Mouse (Mus musculus): ENCODE measurements at regions not wholly inside any gene's neighbourhood (a gene's known extent, or its start where the extent isn't known, plus 50 kb on each side); places are given as distances from the start of the nearest gene placed in this dataset.

- peak; percentile 76 to 77 for DNase-seq (ENCODE audit: low spot score in 2 of 2)
These were observed 124.7 kb upstream of the Tank start for GRCm38 (mm10) chr2:61453490-61454281.

- DNase-seq (ENCODE audit: low spot score in 2 of 2), result no peak
These were observed 125.8 kb upstream of the Tank start for GRCm38 (mm10) chr2:61452581-61452980.

GRCm38 (mm10) chr2:61450731-61451130 is 127.7 kb upstream of the Tank start:
- no peak for DNase-seq (ENCODE audit: low spot score in 2 of 2)

DNA sequence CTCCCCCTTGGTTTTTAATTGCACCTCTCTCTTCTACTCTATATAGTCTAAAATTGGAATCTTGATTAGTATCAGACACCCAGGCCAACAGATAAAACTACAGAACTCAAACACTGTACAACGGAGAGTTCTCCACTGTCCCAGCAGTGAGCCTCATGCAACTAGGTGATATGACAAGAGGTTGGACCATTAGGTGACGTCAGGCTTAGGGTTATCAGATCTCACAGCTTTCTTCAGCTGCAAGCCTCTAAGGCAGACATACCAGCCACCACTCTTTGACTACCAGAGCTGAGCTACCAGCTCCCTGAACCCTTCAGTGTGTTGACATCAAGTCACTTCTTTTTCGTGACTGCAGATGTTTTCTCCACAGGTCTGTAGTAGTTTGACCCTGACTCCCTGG is 141.8 kb upstream of the Tank start:
- DNase-seq (ENCODE audit: low spot score in 2 of 2), result no peak

DNA sequence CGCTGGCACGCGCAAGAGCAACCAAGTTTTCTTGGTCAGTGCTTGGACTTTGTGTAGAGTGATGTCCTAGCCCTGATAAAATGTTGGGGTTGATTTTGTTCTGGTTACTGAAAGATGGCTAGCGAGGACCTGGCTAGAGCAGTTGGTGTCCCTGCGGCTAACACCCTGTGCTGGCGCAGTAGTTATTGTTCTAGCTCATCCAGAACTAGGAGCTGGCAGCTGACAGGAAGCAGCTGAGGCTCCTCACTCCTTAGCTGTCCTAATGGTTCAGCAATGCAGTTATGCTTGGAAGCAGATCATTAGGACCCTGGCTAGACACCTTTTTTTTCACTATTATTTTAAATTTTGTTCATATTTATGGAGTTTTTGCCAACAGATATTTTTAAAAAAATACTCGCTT is 170.5 kb upstream of the Tank start:
- peak; percentile 39 to 42 for DNase-seq (ENCODE audit: low spot score in 2 of 2)

- DNase-seq (ENCODE audit: low spot score in 2 of 2), result no peak
These were observed 172.2 kb upstream of the Tank start for GRCm38 (mm10) chr2:61406104-61406751.

GRCm38 (mm10) chr2:61405261-61405660 is 173.1 kb upstream of the Tank start:
- no peak for DNase-seq (ENCODE audit: low spot score in 2 of 2)

DNA sequence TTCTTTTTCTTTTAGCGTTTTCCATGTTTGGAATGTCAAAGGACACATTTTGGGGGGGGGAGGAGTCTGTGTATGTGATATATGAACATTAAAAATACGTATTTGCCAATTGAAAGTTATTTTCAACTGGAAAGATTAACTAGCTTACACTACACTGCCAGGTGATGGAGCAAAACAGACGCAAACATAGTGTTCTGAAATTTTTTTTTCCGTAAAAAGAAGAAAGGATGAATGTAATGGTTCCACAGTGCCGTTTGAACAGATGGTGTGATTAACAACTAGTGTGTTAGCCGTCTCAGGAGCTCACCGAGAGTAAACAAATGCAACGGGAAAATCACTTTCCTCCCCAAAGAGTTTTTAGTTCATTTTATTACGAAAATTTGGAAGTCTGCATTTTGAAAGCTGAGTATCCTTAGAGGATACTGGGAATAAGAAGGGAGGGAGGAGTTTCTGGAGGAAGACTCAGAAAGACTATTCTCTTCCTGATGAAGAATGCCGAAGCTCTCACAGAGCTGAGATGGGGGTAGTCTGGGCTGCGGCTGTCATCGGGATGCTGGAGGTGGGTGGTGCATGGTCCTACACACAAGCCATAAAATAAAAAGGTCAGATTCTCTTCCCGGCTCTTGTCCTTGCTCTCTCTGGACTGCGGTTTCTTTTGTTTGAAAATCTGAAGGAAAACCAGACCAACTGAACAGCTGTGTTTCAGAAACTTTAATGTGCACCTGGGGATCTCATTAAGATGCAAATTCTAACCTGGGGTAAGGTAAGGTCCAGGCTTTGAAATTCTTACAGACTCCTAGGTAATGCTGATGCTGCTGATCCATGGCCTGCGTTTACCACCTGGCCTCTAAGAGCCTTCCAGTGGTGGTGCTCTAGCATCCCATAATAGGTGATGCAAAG is 175.5 kb upstream of the Tank start:
- DNase-seq (ENCODE audit: low spot score in 2 of 2), result peak in 1 of 2 experiments; percentile 12

GRCm38 (mm10) chr2:61401636-61402587 is 176.5 kb upstream of the Tank start:
- DNase-seq (ENCODE audit: low spot score in 2 of 2), result peak; percentile 73 to 74

- peak in 1 of 2 experiments; percentile 21 for DNase-seq (ENCODE audit: low spot score in 2 of 2)
These were observed 179.8 kb upstream of the Tank start for GRCm38 (mm10) chr2:61398633-61399032.

- DNase-seq (ENCODE audit: low spot score in 2 of 2), result no peak
These were observed 188.8 kb upstream of the Tank start for GRCm38 (mm10) chr2:61389622-61390021.

GRCm38 (mm10) chr2:61389207-61389606 is 189.2 kb upstream of the Tank start:
- DNase-seq (ENCODE audit: low spot score in 2 of 2), result no peak

GRCm38 (mm10) chr2:61387561-61387960 is 190.8 kb upstream of the Tank start:
- no peak for DNase-seq (ENCODE audit: low spot score in 2 of 2)

- no peak for DNase-seq (ENCODE audit: low spot score in 2 of 2)
These were observed 191.4 kb upstream of the Tank start for GRCm38 (mm10) chr2:61386966-61387365.

DNA sequence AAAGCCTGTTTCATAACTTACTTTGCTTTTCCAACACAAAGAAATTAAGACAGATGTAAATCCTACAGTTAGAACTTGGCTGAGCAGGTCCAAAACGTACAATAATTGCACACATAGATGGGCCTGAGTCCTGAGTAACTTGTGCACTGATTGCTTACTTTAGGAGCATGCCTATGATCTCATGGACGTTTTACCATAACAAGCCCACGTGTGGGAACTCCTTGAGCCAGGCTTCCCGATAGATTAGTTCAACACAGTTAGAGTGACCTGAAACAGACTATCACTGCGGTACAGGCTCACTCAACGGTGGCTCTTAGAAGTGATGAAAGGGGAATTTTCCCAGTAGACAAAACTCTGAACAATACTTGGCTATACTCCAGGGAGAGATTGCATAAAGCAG is 193.9 kb upstream of the Tank start:
- no peak for DNase-seq (ENCODE audit: low spot score in 2 of 2)

DNA sequence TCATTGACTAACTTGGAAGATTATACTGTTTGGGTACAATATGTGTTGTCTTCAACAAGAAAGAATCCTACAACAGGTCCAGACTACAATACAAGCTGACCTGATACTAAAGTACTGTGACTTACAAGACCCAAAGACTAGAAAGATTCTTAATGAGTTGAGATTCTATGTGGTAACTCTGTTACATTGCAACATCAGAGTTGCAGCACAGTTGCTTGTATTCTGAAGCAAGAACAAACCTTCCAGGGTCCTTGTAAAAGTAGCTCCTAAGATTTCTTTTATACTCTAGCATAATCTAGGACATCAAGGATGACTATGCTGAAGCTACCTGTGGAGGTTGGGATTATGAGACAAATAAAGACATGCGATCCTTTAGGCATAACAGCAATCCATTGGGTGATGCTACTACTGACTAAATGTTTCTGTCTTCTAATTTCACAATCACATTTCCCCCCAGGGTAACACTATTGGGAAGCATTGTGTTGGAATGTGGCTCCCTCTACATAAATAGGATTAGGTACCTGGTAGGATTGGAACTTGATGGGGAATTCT is 194.6 kb upstream of the Tank start:
- DNase-seq (ENCODE audit: low spot score in 2 of 2), result no peak

- DNase-seq (ENCODE audit: low spot score in 2 of 2), result no peak
These were observed 199.3 kb upstream of the Tank start for GRCm38 (mm10) chr2:61379076-61379475.

DNA sequence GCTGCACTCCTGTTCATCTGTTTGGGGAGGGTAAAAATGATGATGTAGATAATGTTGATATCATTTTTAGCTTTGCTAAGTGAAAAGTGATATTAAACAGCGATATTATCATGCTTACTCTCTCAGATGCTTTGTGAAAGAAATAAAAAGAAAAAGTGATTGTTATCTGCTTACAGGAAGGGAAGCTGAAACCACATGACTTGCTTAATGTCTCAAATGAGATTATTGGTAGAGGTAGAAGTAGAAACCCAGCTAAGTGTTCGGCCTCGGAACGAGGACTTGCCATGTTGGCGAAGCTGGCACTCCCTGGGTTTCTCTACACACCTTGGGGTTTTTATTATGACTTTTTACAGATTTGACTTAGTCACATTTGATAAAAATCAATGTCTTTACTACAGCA is 200.1 kb upstream of the Tank start:
- no peak for DNase-seq (ENCODE audit: low spot score in 2 of 2)

DNA sequence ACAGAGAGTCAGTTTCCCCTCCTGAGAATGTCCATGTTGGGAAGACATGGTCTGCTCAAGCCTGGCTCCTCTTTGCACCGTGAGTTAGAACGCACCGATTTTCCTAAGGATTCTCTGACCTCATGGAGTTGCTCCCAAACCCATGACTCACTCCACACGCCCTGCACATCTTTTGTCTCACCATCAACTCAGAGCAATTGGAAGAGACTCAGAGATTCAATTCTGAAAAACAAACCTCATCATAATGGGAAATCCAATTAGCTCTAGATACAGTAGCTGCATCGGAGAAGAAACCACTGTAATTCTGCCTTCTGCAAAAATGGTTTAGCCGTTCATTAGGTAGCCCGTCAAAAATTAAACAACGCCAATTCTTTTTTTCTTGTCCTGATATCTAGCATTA is 200.6 kb upstream of the Tank start:
- no peak for DNase-seq (ENCODE audit: low spot score in 2 of 2)

DNA sequence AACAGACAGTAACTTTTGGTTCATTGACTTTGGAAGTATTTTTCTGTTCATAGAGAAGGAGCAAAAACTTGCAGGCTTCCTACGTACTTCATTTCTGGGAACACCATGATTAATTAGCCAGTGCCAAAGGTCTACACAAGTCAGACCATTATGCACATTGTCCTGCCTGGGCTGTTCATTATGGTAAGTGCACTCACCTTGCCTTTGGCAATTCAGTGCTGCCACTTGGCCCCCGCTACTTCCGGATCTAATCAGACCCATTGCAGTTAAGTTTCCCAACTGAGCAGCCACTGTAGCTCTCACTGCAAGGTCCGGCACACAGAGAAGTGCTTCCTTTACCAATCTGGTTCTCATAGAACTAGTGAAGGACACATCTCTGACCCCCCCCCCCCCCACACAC is 215.8 kb upstream of the Tank start:
- DNase-seq (ENCODE audit: low spot score in 2 of 2), result no peak

DNA sequence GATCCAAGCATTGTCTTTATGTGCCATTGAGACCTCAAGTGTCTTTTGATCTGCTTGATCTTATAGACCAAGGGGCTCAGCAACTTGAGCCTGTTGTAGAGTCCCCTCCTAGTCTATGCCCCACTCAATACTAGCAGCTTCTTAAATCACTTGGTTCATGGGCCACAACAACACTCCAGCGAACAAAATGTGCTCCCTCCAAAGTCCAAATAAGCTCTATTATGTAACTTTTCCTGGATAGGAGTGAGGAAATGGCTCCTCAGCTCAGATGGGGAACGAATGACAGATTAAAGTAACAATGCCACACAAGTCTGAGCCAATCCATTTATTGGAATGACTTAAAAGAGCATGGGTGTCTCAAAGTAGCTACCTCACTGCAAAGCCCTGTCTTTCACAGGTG is 217.0 kb upstream of the Tank start:
- no peak for DNase-seq (ENCODE audit: low spot score in 2 of 2)
